8 mouse cellular contexts compared by ENCODE assay signal in genomic region chr11:84957591-84958270, GRCm38 (mm10). TPM values are rescaled to one million over a fixed set of nuclear protein-coding genes. Genes with fewer than 3 reads are reported as not detected.
A peak's percentile ranks its signal among the peaks of the same experiment; 100 is the strongest.
DNase-seq lines count a peak whose midpoint lies in the region; ATAC-seq lines count a peak whose summit lies in the region.

Car4 (plus strand) TSS chr11:84957786.

- peaks cover 20% of the 10 kb centered on the region for H3K4me1 ChIP-seq in intestine, embryonic 15.5 days (replicated peaks)
- H3K4me1 ChIP-seq in midbrain, embryonic 12.5 days, result peaks cover 23% of the 10 kb centered on the region

- H3K27me3 ChIP-seq in intestine, embryonic 15.5 days (replicated peaks), result peaks cover 41% of the 10 kb centered on the region
- peaks cover 59% of the 10 kb centered on the region for H3K27me3 ChIP-seq in midbrain, embryonic 12.5 days

- ATAC-seq in intestine, embryonic 15.5 days, result no peak
- ATAC-seq in midbrain, embryonic 12.5 days (ENCODE audit: low FRiP score, low read depth), result no peak

- H3K4me3 ChIP-seq in intestine, embryonic 15.5 days (replicated peaks), result peak within 1 kb of the TSS; percentile 23
- peak within 1 kb of the TSS; percentile 37 for H3K4me3 ChIP-seq in midbrain, embryonic 12.5 days

- H3K9me3 ChIP-seq in intestine, embryonic 15.5 days, result no peaks in the 10 kb centered on the region
- H3K9me3 ChIP-seq in midbrain, embryonic 12.5 days, result no peaks in the 10 kb centered on the region

- no peak within 1 kb of the TSS for H3K27ac ChIP-seq in intestine, embryonic 15.5 days
- no peak within 1 kb of the TSS for H3K27ac ChIP-seq in midbrain, embryonic 12.5 days (replicated peaks)

- peak within 1 kb of the TSS; percentile 55 for H3K4me2 ChIP-seq in intestine, embryonic 15.5 days (replicated peaks)
- H3K4me2 ChIP-seq in midbrain, embryonic 12.5 days (replicated peaks), result peak within 1 kb of the TSS; percentile 61

- H3K9ac ChIP-seq in intestine, embryonic 15.5 days, result no peak within 1 kb of the TSS
- peak within 1 kb of the TSS; percentile 28; the same call in 1 of the 2 replicates for H3K9ac ChIP-seq in midbrain, embryonic 12.5 days (replicated peaks)

- intact Hi-C loops in gastrocnemius, postnatal 36 days (cut with DNase I), result no loop called here
- intact Hi-C loops in left cerebral cortex, postnatal 25 days (cut with DNase I), result no loop called here

- peak; percentile 64 for DNase-seq in R1 (ENCODE audit: low read depth, low spot score)
- DNase-seq in cerebellum, adult 8-10 months, result peak; percentile 79
- DNase-seq in gastrocnemius, postnatal 36 days, result no peak
- peak in 1 of 2 experiments; percentile 55 for DNase-seq in left cerebral cortex, postnatal 25 days (ENCODE audit: low spot score in 2 of 2)
- no peak for DNase-seq in spleen, postnatal 36 days (ENCODE audit: low spot score in 2 of 2)
- no peak for DNase-seq in ovary, adult 18-20 months (ENCODE audit: low spot score)

- no peaks in the 10 kb centered on the region for H3K36me3 ChIP-seq in intestine, embryonic 15.5 days
- H3K36me3 ChIP-seq in midbrain, embryonic 12.5 days, result no peaks in the 10 kb centered on the region

- under 1% methylated on average over 49 of the region's 49 CpGs for WGBS in intestine, embryonic 15.5 days
- under 1% methylated on average over 49 of the region's 49 CpGs for WGBS in midbrain, embryonic 12.5 days

RNA-seq across cellular contexts. Expression of gene Car4, which starts in this region (rescaled TPM):
- 10 to 100 TPM; 12.9 to 14.6 TPM for total RNA-seq in gastrocnemius, postnatal 36 days (2021)
- polyA plus RNA-seq in intestine, embryonic 15.5 days (2015; fragmentation: Nextera tagmentation; extraction: Ambion mirVana), result 0.21 and 0.45 TPM in 2 replicates
- 10 to 100 TPM; 83.2 to 87.7 TPM for total RNA-seq in left cerebral cortex, postnatal 25 days (2021)
- 4.5 and 4.7 TPM in 2 replicates for polyA plus RNA-seq in midbrain, embryonic 12.5 days (2016; fragmentation: Nextera tagmentation; extraction: Ambion mirVana)

Comparison
In these comparisons a context has a peak if more than half of its experiments do, and no peak if none do; other contexts are left out.
1. RNA of gene Car4 (total RNA-seq): 83.2 to 87.7 TPM in left cerebral cortex, postnatal 25 days; 12.9 to 14.6 TPM in gastrocnemius, postnatal 36 days; every median in the first group is over 4 times any median in the second.
2. DNase-seq: peak in R1 (single experiment) and cerebellum, adult 8-10 months (single experiment); none in gastrocnemius, postnatal 36 days (0 of 2), spleen, postnatal 36 days (0 of 2) and ovary, adult 18-20 months (single experiment).